Mouse (Mus musculus): Measurements from ENCODE around the gene Lrp1. TPM values are rescaled to one million over a fixed set of nuclear protein-coding genes. Genes with fewer than 3 reads are reported as not detected.

Lrp1 gene
- total RNA-seq, 2 experiments from 2014 or later = 9.7 to 11.9 TPM

GRCm38 (mm10) chr10:127531548-127531947 is 89.4 kb downstream of the Lrp1 start:
- no peak for ATAC-seq (replicated peaks; ENCODE audit: low FRiP score, poor library complexity, severe bottlenecking)

GRCm38 (mm10) chr10:127530945-127531344 is 90.0 kb downstream of the Lrp1 start:
- no peak for ATAC-seq (replicated peaks; ENCODE audit: low FRiP score, poor library complexity, severe bottlenecking)

GRCm38 (mm10) chr10:127527481-127527880 is 93.5 kb downstream of the Lrp1 start:
- ATAC-seq (replicated peaks; ENCODE audit: low FRiP score, poor library complexity, severe bottlenecking) = no peak

GRCm38 (mm10) chr10:127526681-127527080 is 94.3 kb downstream of the Lrp1 start:
- no peak for ATAC-seq (replicated peaks; ENCODE audit: low FRiP score, poor library complexity, severe bottlenecking)

DNA sequence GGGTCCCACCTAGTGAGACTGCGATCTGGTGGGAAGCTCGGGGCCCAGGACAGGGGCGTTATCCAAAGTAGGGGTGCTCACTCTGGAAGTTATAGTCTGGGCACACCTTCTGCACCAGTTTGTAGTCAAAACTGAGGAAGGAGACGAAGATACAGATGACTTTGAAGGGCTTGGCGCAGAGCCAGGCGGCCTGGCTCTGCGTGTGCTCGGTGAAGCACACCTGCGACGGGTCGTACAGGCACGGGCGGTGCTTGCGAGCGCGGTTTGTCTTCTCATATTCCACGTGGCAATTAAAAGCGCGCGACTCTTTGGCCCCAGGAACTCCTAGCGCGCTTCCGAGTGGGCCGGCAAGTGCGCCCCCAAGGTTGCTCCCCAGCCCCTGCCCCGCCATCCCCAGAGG is 94.9 kb downstream of the Lrp1 start:
- ATAC-seq (replicated peaks; ENCODE audit: low FRiP score, poor library complexity, severe bottlenecking) = no peak

DNA sequence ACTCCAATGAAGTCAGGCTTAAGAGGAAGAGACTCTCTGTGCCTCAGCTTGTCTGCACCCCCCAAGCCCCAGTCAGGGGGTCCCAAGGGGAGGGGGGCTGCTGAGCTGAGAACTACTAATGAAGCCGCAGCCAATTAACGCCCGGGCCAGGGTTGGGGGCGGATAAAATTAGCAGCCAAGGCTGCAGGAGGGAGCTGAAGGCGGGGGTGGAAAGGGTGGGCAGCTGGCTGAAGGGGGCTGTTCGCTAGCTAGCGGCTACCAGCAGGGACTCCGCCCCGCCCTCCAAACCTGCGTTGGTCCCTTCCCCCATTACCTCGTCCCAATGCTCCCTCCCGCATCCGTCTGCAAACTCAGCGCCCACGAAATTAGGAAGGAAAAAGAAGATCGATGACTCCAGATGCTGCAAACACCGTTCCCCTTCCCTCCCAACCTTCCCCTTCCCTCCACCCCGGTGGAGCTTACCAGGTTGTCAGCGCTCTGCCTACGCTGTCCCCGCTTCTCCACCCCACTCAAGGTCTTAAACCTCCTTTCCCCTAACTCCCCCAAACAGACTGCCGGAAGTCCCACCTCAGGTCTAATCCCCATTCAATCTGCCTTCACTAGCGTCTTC is 96.2 kb downstream of the Lrp1 start:
- no peak for ATAC-seq (replicated peaks; ENCODE audit: low FRiP score, poor library complexity, severe bottlenecking)

GRCm38 (mm10) chr10:127522088-127522581 is 98.8 kb downstream of the Lrp1 start, which contains the start of gene Shmt2:
Gene Shmt2 (minus strand): TSS chr10:127522444.
- peak; percentile 78 for ATAC-seq (replicated peaks; ENCODE audit: low FRiP score, poor library complexity, severe bottlenecking)

DNA sequence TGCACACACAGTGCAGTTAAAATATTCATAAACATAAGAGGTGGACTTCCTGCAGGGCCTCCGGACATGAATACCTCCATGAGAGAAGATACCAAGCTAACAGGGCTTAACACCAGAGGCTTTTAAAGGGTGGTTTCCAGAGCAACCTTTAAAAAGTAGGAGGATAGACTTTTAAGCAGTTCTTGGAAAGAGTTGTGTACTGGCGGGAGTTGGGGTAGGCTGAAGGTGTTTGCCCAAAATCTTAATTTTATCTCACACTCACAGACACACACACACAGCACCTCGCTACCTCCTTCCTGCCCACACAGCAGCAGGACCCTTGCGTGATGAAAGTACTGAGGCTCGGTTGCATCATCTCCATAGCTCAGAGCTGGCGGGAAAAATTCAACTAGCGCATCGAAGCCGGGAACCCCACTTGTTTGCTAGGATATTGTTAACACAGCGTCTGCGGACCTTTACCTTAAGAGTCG is 99.3 kb downstream of the Lrp1 start:
- peak; percentile 68 for ATAC-seq (replicated peaks; ENCODE audit: low FRiP score, poor library complexity, severe bottlenecking)

GRCm38 (mm10) chr10:127520714-127521357 is 100.1 kb downstream of the Lrp1 start:
- no peak for ATAC-seq (replicated peaks; ENCODE audit: low FRiP score, poor library complexity, severe bottlenecking)

- ATAC-seq (replicated peaks; ENCODE audit: low FRiP score, poor library complexity, severe bottlenecking) = no peak
These were observed 100.8 kb downstream of the Lrp1 start for GRCm38 (mm10) chr10:127519903-127520713.

GRCm38 (mm10) chr10:127519041-127519701 is 101.8 kb downstream of the Lrp1 start:
- ATAC-seq (replicated peaks; ENCODE audit: low FRiP score, poor library complexity, severe bottlenecking) = no peak

- ATAC-seq (replicated peaks; ENCODE audit: low FRiP score, poor library complexity, severe bottlenecking) = no peak
These were observed 103.0 kb downstream of the Lrp1 start for GRCm38 (mm10) chr10:127517941-127518340.

- no peak for ATAC-seq (replicated peaks; ENCODE audit: low FRiP score, poor library complexity, severe bottlenecking)
These were observed 104.2 kb downstream of the Lrp1 start for GRCm38 (mm10) chr10:127516576-127517260.

- ATAC-seq (replicated peaks; ENCODE audit: low FRiP score, poor library complexity, severe bottlenecking) = no peak
These were observed 104.9 kb downstream of the Lrp1 start for GRCm38 (mm10) chr10:127515983-127516459.

DNA sequence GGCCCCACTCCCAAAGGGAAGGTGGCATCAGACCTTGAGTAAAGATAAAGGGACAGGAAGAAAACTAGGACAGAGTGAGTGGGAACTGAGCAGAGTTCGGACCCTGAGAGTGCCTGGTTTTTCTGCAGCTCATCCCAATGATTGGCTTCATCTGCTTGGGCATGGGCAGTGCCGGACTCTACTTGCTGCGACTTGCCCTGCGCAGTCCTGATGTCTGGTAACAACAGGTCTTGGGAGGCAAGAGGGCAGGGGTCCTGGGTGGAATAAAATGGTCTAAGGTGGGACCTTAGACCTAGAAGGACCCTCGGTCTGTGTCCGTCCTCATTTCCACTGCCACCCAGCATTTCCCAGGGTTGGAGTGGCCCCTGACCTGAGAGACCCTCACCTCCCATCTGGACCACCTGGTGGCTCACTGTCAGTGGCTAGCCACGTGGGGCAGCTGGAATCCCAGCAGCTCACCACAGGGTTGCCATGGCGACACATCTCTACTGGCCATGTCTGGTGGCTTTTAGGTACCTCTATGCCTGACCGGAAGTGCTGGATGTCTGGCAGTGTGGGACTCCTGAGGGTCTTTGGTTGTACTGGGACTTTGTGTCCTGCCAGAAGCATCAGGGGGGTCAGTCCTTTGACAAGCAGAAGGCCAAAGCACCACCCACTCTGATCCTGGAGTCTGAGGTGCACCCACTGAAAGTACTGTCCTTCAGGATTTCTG is 105.5 kb downstream of the Lrp1 start:
- no peak for ATAC-seq (replicated peaks; ENCODE audit: low FRiP score, poor library complexity, severe bottlenecking)

DNA sequence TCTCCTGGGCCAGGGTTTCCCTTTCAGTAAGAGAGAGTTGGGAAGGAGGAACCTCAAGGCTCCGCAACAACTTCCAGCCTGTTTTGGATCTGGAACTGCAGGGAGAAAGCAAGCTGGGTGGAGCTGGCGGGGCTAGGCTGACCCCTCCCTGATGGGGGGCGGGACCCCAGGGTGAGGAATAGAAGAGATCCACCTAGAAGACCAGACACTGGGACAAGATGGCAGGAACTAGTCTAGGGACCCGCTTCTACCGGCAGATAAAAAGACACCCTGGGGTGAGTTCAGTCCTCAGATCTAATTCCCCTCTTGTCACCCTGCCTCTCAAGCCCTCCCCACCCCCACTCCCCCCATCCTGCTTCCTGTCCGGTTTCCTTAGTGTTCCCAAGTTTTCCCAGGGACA is 106.2 kb downstream of the Lrp1 start, which contains the start of gene Ndufa4l2:
Gene Ndufa4l2 (plus strand): TSS at position 204 of the 400 bp plus-strand sequence.
- no peak for ATAC-seq (replicated peaks; ENCODE audit: low FRiP score, poor library complexity, severe bottlenecking)

DNA sequence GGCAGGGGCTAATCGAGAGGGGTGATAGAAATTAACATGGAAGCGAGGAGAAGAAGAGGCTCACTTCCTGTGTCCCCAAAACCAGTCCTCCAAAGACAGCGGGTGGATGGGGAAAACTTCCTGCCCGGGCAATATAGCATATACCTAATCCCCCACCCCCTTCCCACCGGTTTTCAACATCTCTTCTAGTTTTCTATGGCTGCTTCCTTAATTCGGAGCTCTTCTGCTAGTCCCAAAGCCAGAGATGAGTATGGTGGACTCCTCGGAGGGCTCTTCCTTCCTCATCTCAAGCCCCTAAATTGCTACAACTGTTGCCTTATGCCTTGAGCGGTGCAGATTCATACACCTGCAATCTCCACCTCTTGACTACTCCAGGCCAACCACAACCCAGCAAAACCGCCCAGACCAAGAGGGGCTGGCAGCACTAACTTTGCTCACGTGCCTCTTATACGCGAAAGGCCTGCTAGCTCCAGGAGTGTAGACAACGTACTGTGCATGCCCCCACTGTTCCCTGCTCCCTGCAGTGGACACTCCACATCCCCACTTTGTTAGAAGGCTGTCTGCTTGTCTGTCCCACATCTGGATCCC is 106.7 kb downstream of the Lrp1 start:
- no peak for ATAC-seq (replicated peaks; ENCODE audit: low FRiP score, poor library complexity, severe bottlenecking)

DNA sequence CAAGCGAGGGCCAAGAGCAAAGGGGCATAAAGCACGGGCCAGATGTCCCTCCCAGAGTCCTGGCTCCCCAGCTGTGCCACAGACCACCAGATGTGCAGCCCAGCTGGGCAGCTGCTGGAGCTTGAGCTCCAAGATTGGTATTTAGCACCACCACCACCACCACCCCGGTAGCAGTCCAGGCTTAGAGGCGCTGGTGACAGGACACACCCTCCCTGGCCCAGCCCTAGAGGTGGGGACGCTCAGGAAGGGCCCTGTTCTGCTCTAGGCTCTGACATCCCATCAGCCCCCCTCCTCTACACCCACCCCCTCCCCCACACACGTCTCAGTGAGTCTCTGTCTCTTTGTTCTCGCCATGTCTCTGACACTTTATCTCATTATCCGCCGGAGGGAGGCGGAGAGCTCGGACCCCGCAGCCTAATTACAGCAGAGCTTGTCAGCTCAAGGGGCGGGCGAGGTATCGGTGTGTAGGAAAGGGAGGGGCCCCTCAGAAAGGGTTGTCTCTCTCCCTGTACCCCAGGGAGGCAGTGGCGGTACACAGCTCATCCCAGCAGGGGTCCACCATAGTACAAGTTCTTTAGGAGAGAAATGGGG is 107.4 kb downstream of the Lrp1 start:
- no peak for ATAC-seq (replicated peaks; ENCODE audit: low FRiP score, poor library complexity, severe bottlenecking)

Measured in erythroblast, adult 5-6 weeks (primary cell).